Mouse (Mus musculus) kidney, adult 2 months (tissue): ENCODE results near the gene Cradd.

Experiments
- CTCF ChIP-seq: fragments of 200-500 bp; conservative IDR thresholded peaks from 2 replicates; pipeline ENCODE4 v1.5.1; 2011; ENCODE audit warnings: low read depth, mild to moderate bottlenecking, control low read depth, low read length, moderate library complexity, mixed read lengths; ENCODE audit not compliant: insufficient read depth, insufficient read length
- POLR2A ChIP-seq: fragments of 200-500 bp; IDR thresholded peaks from one replicate; pipeline ENCODE4 v1.6.1; 2011; ENCODE audit warnings: low read depth, low read length, control low read depth

GRCm38 (mm10) chr10:95340676-95341075, 16.7 kb upstream of the Cradd start:
- TF ChIP-seq POLR2A (no peak), CTCF (no peak)
